Mouse (Mus musculus): Measurements from ENCODE around the gene Rufy1.

DNA sequence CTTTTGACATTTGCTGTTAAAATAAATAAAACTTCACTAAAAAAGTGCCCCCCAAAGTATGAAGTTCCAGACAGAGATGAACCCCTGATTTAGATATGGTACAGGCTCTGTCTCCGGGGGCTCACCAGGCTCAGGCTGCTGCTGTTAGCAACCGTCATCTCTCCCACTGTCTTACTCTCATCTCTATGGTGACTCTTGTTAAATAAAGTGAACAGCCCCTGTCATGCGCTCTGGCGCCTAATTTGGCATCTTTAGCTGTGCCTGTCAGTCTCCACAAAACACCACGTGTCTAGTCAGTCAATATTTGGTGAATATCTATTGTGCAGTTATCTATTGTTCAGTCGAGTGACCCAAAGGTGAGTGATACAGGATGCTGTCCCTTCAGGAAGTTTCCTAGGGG, 24.0 kb upstream of the Rufy1 start:
- no peak for TF ChIP-seq ETS1 (IDR thresholded peaks at IDR 0.05; ENCODE audit: low read depth, low read length)
- TF ChIP-seq E2F4 (IDR thresholded peaks at IDR 0.05; ENCODE audit: borderline replicate concordance, low read depth, low read length) = no peak
- no peak for TF ChIP-seq POLR2A (IDR thresholded peaks at IDR 0.05; ENCODE audit: control insufficient read depth in 1 of 2, insufficient read depth in 1 of 2, low read depth in 1 of 2, low read length in 2 of 2, poor library complexity in 1 of 2)
- no peak for TF ChIP-seq CTCF (IDR thresholded peaks at IDR 0.05 in 2 of 3, conservative IDR thresholded peaks at IDR 0.05 in 1 of 3; ENCODE audit: control insufficient read depth in 1 of 3, insufficient read depth in 1 of 3, low read depth in 2 of 3, low read length in 3 of 3, poor library complexity in 1 of 3, severe bottlenecking in 1 of 3)
- no peak for TF ChIP-seq KAT2A (conservative IDR thresholded peaks at IDR 0.05; ENCODE audit: low read depth, low read length)
- TF ChIP-seq TCF12 (IDR thresholded peaks at IDR 0.05; ENCODE audit: low read depth, low read length) = no peak
- no peak for TF ChIP-seq TAL1 (IDR thresholded peaks at IDR 0.05; ENCODE audit: low read length)
- no peak for TF ChIP-seq POLR2AphosphoS2 (IDR thresholded peaks at IDR 0.05; ENCODE audit: low read length)
- TF ChIP-seq MAX (IDR thresholded peaks at IDR 0.05; ENCODE audit: low read length) = no peak
- no peak for TF ChIP-seq USF2 (IDR thresholded peaks at IDR 0.05; ENCODE audit: borderline replicate concordance in 1 of 2, insufficient read depth in 1 of 2, low read depth in 1 of 2, low read length in 2 of 2)
- no peak for TF ChIP-seq POLR2AphosphoS5 (IDR thresholded peaks at IDR 0.05; ENCODE audit: borderline replicate concordance, low read depth, low read length)
- TF ChIP-seq SIN3A (IDR thresholded peaks at IDR 0.05; ENCODE audit: low read length) = no peak
- no peak for TF ChIP-seq ZNF384 (IDR thresholded peaks at IDR 0.05; ENCODE audit: low read depth, low read length)
